Mouse (Mus musculus): ENCODE measurements around the gene Arhgap17.

- TF ChIP-seq GATA1 (IDR thresholded peaks at IDR 0.05; ENCODE audit: low read depth, low read length): no peak
- no peak for TF ChIP-seq POLR2AphosphoS2 (IDR thresholded peaks at IDR 0.05; ENCODE audit: low read length)
- TF ChIP-seq CTCF (IDR thresholded peaks at IDR 0.05 in 2 of 3, conservative IDR thresholded peaks at IDR 0.05 in 1 of 3; ENCODE audit: control insufficient read depth in 1 of 3, insufficient read depth in 1 of 3, low read depth in 2 of 3, low read length in 3 of 3, poor library complexity in 1 of 3, severe bottlenecking in 1 of 3): no peak
- no peak for TF ChIP-seq POLR2A (IDR thresholded peaks at IDR 0.05; ENCODE audit: control insufficient read depth in 1 of 2, insufficient read depth in 1 of 2, low read depth in 1 of 2, low read length in 2 of 2, poor library complexity in 1 of 2)
- TF ChIP-seq MXI1 (IDR thresholded peaks at IDR 0.05; ENCODE audit: low read depth, low read length): no peak
- no peak for TF ChIP-seq MAZ (IDR thresholded peaks at IDR 0.05; ENCODE audit: low read depth, low read length)
- no peak for TF ChIP-seq EP300 (IDR thresholded peaks at IDR 0.05; ENCODE audit: low read depth in 1 of 2, low read length in 2 of 2)
- TF ChIP-seq E2F4 (IDR thresholded peaks at IDR 0.05; ENCODE audit: borderline replicate concordance, low read depth, low read length): no peak
- TF ChIP-seq TAL1 (IDR thresholded peaks at IDR 0.05; ENCODE audit: low read length): no peak
- no peak for TF ChIP-seq HCFC1 (IDR thresholded peaks at IDR 0.05; ENCODE audit: low read depth, low read length)
- TF ChIP-seq RCOR1 (IDR thresholded peaks at IDR 0.05; ENCODE audit: low read depth, low read length): no peak; the same call in 1 of the 2 replicates
- TF ChIP-seq ZKSCAN1 (IDR thresholded peaks at IDR 0.05; ENCODE audit: low read depth, low read length): no peak
These were observed 14.9 kb downstream of the Arhgap17 start for GRCm38 (mm10) chr7:123354851-123355250.
